Mouse (Mus musculus) midbrain, embryonic 14.5 days (tissue): Measurements from ENCODE around the gene Abhd4. TPM values are rescaled to one million over a fixed set of nuclear protein-coding genes. Genes with fewer than 3 reads are reported as not detected.

Experiments
- ATAC-seq: fragments of 200-750 bp; cut with Nextera tagmentation; 2 replicates; pipeline ENCODE4 v1.8.0; 2017; ENCODE audit warnings: moderate number of reproducible peaks, moderate library complexity; ENCODE audit not compliant: low FRiP score, low TSS enrichment
- DNase-seq: peaks from one replicate; pipeline ENCODE4 v3.0.0-alpha.2; 2015
- H3K27ac ChIP-seq: fragments of 300-500 bp; sonication (generic); replicated peaks from 2 replicates; pipeline ENCODE4 v1.5.1; 2014; ENCODE audit warnings: mild to moderate bottlenecking, low read depth, low read length, moderate library complexity
- H3K27me3 ChIP-seq: fragments of 300-500 bp; sonication (generic); 2 replicates; pipeline ENCODE4 v1.6.1; 2014; ENCODE audit warnings: low read length, control low read depth, mixed read lengths; ENCODE audit not compliant: control insufficient read depth, insufficient read depth
- H3K36me3 ChIP-seq: fragments of 300-500 bp; sonication (generic); 2 replicates; pipeline ENCODE4 v1.6.1; 2014; ENCODE audit warnings: low read length, control low read depth; ENCODE audit not compliant: control insufficient read depth, insufficient read depth
- H3K4me1 ChIP-seq: fragments of 300-500 bp; sonication (generic); 2 replicates; pipeline ENCODE4 v1.6.1; 2014; ENCODE audit warnings: mild to moderate bottlenecking, antibody characterized with exemption, low read length, control low read depth; ENCODE audit not compliant: control insufficient read depth, insufficient read depth
- H3K4me2 ChIP-seq: fragments of 300-500 bp; sonication (generic); 2 replicates; pipeline ENCODE4 v1.6.1; 2014; ENCODE audit warnings: mild to moderate bottlenecking, low read length, moderate library complexity
- H3K4me3 ChIP-seq: fragments of 300-500 bp; sonication (generic); replicated peaks from 2 replicates; pipeline ENCODE4 v1.5.1; 2014; ENCODE audit warnings: low read depth, low read length
- H3K9ac ChIP-seq: fragments of 300-500 bp; sonication (generic); replicated peaks from 2 replicates; pipeline ENCODE4 v1.6.1; 2014; ENCODE audit warnings: mild to moderate bottlenecking, low read length, moderate library complexity
- H3K9me3 ChIP-seq: fragments of 300-500 bp; sonication (generic); 2 replicates; pipeline ENCODE4 v1.6.1; 2016; ENCODE audit warnings: low read length, control low read depth, mixed read lengths; ENCODE audit not compliant: control insufficient read depth
- WGBS: fragments of 180-500 bp; shearing (Covaris S2); extraction: QIAGEN DNeasy Blood & Tissue Kit; methylation state at CpG from one replicate; pipeline ENCODE4 v1.1.7; 2014; 5-methylcytosine and 5-hydroxymethylcytosine counted together
- polyA plus RNA-seq: library from polyadenylated mRNA; unstranded; fragments of >200 nt; fragmentation: Nextera tagmentation; extraction: Ambion mirVana; gene quantifications from 2 replicates; pipeline ENCODE4 v1.2.1, GENCODE M21; 2014

Gene Abhd4
- polyA plus RNA-seq, 1 experiment from 2014 or later: 48.0 TPM

DNA sequence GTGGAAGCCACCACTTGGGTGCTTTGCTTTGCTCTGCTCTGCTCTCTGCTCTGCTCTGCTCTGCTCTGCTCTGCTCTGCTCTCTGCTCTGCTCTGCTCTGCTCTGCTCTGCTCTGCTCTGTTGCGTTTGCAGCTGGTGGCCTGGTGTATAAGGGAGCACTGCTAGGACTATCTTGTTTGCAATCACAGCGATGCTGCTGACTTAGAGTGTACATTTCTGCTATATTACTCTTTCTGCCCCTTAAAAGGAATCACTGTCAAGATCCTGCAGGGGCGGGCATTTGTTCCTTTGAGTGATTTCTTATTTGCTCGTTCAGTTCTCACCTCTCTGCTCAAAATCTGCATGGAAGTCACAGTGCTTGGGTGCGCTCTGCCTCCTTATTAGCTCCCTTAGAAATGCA is 44.1 kb upstream of the Abhd4 start:
- Histone ChIP-seq H3K27ac (no peak overlapping the region), H3K9me3 (no peaks in the 10 kb centered on the region), H3K27me3 (no peaks in the 10 kb centered on the region), H3K4me1 (0 out of 2 replicates have a peak, but pooled peaks cover 3% of the 10 kb centered on the region), H3K4me2 (no peak overlapping the region), H3K36me3 (no peaks in the 10 kb centered on the region), H3K4me3 (no peak overlapping the region), H3K9ac (no peak overlapping the region)
- WGBS: 80% methylated on average over 5 of the region's 5 CpGs
- no peak for DNase-seq
- no peak for ATAC-seq

- H3K4me1 ChIP-seq: no peaks in the 10 kb centered on the region
- no peak overlapping the region for H3K4me2 ChIP-seq
- no peaks in the 10 kb centered on the region for H3K9me3 ChIP-seq
- H3K9ac ChIP-seq: no peak overlapping the region
- no peaks in the 10 kb centered on the region for H3K36me3 ChIP-seq
- no peaks in the 10 kb centered on the region for H3K27me3 ChIP-seq
- H3K27ac ChIP-seq: no peak overlapping the region
- no peak overlapping the region for H3K4me3 ChIP-seq
- ATAC-seq (no peak), DNase-seq (no peak)
- 89% methylated on average over 2 of the region's 2 CpGs for WGBS
These were observed 43.6 kb upstream of the Abhd4 start for GRCm38 (mm10) chr14:54210401-54210800.

- no peaks in the 10 kb centered on the region for H3K4me1 ChIP-seq
- no peak overlapping the region for H3K9ac ChIP-seq
- no peak for DNase-seq
- ATAC-seq: no peak
- H3K4me2 ChIP-seq: no peak overlapping the region
- H3K4me3 ChIP-seq: no peak overlapping the region
- no peaks in the 10 kb centered on the region for H3K27me3 ChIP-seq
- H3K9me3 ChIP-seq: no peaks in the 10 kb centered on the region
- 90% methylated on average over 8 of the region's 8 CpGs for WGBS
- H3K27ac ChIP-seq: no peak overlapping the region
- no peaks in the 10 kb centered on the region for H3K36me3 ChIP-seq
These were observed 42.8 kb upstream of the Abhd4 start for GRCm38 (mm10) chr14:54211199-54211598.

DNA sequence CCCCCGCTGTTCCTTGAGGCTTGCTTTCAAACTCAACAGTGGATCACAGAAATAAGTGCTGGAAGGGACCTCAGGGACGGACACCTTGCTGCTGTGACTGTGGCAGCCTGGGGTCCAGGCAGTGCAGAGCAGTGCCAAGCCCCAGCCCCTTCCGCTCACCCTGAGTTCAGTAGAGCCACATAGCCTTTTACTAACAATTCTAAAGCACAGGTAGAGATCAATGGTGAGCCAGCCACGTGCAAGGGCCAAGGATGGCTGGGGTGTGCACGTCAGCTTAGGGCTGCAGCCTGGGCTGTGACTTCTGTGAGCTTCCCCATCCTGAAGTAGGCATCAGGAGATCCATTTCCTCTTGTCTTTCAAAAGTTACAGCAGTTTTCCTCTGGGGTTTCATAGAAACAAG is 42.2 kb upstream of the Abhd4 start:
- DNase-seq: no peak
- Histone ChIP-seq H3K9ac (no peak overlapping the region), H3K27me3 (no peaks in the 10 kb centered on the region), H3K36me3 (no peaks in the 10 kb centered on the region), H3K9me3 (no peaks in the 10 kb centered on the region), H3K27ac (no peak overlapping the region), H3K4me1 (no peaks in the 10 kb centered on the region), H3K4me3 (no peak overlapping the region), H3K4me2 (no peak overlapping the region)
- ATAC-seq: no peak
- WGBS: 85% methylated on average over 5 of the region's 5 CpGs

GRCm38 (mm10) chr14:54213734-54214133 is 40.3 kb upstream of the Abhd4 start:
- Histone ChIP-seq H3K27me3 (no peaks in the 10 kb centered on the region), H3K4me2 (no peak overlapping the region), H3K4me3 (no peak overlapping the region), H3K9me3 (no peaks in the 10 kb centered on the region), H3K36me3 (no peaks in the 10 kb centered on the region), H3K27ac (no peak overlapping the region), H3K9ac (no peak overlapping the region), H3K4me1 (no peaks in the 10 kb centered on the region)
- WGBS: 70% methylated on average over 2 of the region's 2 CpGs
- ATAC-seq (no peak), DNase-seq (no peak)

- 26% methylated on average over 2 of the region's 2 CpGs for WGBS
- DNase-seq: no peak
These were observed 39.5 kb upstream of the Abhd4 start for GRCm38 (mm10) chr14:54214477-54214876.

DNA sequence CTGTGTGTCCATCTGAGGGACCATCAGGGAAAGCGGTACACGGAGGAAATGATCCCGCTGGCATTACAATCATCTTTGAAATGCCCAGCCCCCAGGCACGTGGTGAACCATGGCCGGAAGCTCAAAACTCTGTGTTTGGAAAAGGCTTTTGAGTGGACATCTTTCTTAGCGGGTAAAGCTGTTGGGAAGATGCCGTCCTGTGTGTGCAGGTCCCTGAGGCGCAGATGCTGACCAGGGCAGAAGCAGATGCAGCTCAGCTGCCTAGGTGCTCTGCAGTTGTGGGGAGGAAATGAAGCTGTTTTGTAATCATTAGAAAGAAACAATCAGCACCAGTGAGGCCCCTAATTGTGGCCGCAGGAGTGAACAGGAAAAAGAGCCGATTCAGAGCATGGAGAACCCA is 39.1 kb upstream of the Abhd4 start:
- DNase-seq (no peak), ATAC-seq (no peak)
- Histone ChIP-seq H3K4me3 (no peak overlapping the region), H3K9me3 (no peaks in the 10 kb centered on the region), H3K27me3 (no peaks in the 10 kb centered on the region), H3K4me1 (no peaks in the 10 kb centered on the region), H3K27ac (no peak overlapping the region), H3K9ac (no peak overlapping the region), H3K4me2 (no peak overlapping the region), H3K36me3 (no peaks in the 10 kb centered on the region)
- 79% methylated on average over 10 of the region's 10 CpGs for WGBS

More at GRCm38 (mm10) chr14:54214477-54214876, 39.5 kb upstream of the Abhd4 start:
- no peaks in the 10 kb centered on the region for H3K9me3 ChIP-seq
- no peak overlapping the region for H3K27ac ChIP-seq
- no peaks in the 10 kb centered on the region for H3K36me3 ChIP-seq
- no peak overlapping the region for H3K4me2 ChIP-seq
- ATAC-seq: no peak
- H3K9ac ChIP-seq: no peak overlapping the region
- no peaks in the 10 kb centered on the region for H3K27me3 ChIP-seq
- no peak overlapping the region for H3K4me3 ChIP-seq
- no peaks in the 10 kb centered on the region for H3K4me1 ChIP-seq

GRCm38 (mm10) chr14:54216126-54216525 is 37.9 kb upstream of the Abhd4 start:
- ATAC-seq (no peak), DNase-seq (no peak)
- H3K4me1 ChIP-seq: no peaks in the 10 kb centered on the region
- H3K27ac ChIP-seq: no peak overlapping the region
- no peak overlapping the region for H3K4me3 ChIP-seq
- H3K27me3 ChIP-seq: no peaks in the 10 kb centered on the region
- WGBS: 90% methylated on average over 7 of the region's 7 CpGs
- H3K4me2 ChIP-seq: no peak overlapping the region
- H3K9ac ChIP-seq: no peak overlapping the region
- no peaks in the 10 kb centered on the region for H3K9me3 ChIP-seq
- no peaks in the 10 kb centered on the region for H3K36me3 ChIP-seq

GRCm38 (mm10) chr14:54218233-54218632 is 35.8 kb upstream of the Abhd4 start:
- DNase-seq (no peak), ATAC-seq (no peak)
- H3K4me2 ChIP-seq: no peak overlapping the region
- 81% methylated on average over 1 of the region's 1 CpGs for WGBS
- no peak overlapping the region for H3K4me3 ChIP-seq
- H3K9ac ChIP-seq: no peak overlapping the region
- H3K9me3 ChIP-seq: no peaks in the 10 kb centered on the region
- no peaks in the 10 kb centered on the region for H3K36me3 ChIP-seq
- H3K27me3 ChIP-seq: no peaks in the 10 kb centered on the region
- no peaks in the 10 kb centered on the region for H3K4me1 ChIP-seq
- H3K27ac ChIP-seq: no peak overlapping the region
